Mouse (Mus musculus) forebrain, embryonic 12.5 days (tissue): ENCODE data around the gene Med13l. TPM values are rescaled to one million over a fixed set of nuclear protein-coding genes. Genes with fewer than 3 reads are reported as not detected.
A peak's percentile ranks its signal among the peaks of the same experiment; 100 is the strongest.

Experiments used
- ATAC-seq: fragments of 200-750 bp; cut with Nextera tagmentation; 2 replicates; pipeline ENCODE4 v1.8.0; 2017; ENCODE audit warnings: moderate TSS enrichment; ENCODE audit not compliant: low FRiP score
- H3K27ac ChIP-seq: fragments of 300-500 bp; sonication (generic); 2 replicates; pipeline ENCODE4 v1.5.1; 2016; ENCODE audit warnings: mild to moderate bottlenecking
- H3K27me3 ChIP-seq: fragments of 300-500 bp; sonication (generic); 2 replicates; pipeline ENCODE4 v1.6.1; 2016; ENCODE audit warnings: mild to moderate bottlenecking
- H3K36me3 ChIP-seq: fragments of 300-500 bp; sonication (generic); replicated peaks from 2 replicates; pipeline ENCODE4 v1.6.1; 2016; ENCODE audit warnings: mild to moderate bottlenecking
- H3K4me1 ChIP-seq: fragments of 300-500 bp; sonication (generic); 2 replicates; pipeline ENCODE4 v1.6.1; 2016
- H3K4me2 ChIP-seq: fragments of 300-500 bp; sonication (generic); 2 replicates; pipeline ENCODE4 v1.6.1; 2016; ENCODE audit warnings: mild to moderate bottlenecking, moderate library complexity
- H3K4me3 ChIP-seq: fragments of 300-500 bp; sonication (generic); replicated peaks from 2 replicates; pipeline ENCODE4 v1.5.1; 2016; ENCODE audit warnings: mild to moderate bottlenecking
- H3K9ac ChIP-seq: fragments of 300-500 bp; sonication (generic); 2 replicates; pipeline ENCODE4 v1.6.1; 2016; ENCODE audit warnings: mild to moderate bottlenecking
- H3K9me3 ChIP-seq: fragments of 300-500 bp; sonication (generic); 2 replicates; pipeline ENCODE4 v1.6.1; 2016
- WGBS: fragments of 180-500 bp; shearing (Covaris S2); methylation state at CpG from one replicate; pipeline ENCODE4 v1.1.7; 2016; 5-methylcytosine and 5-hydroxymethylcytosine counted together
- polyA plus RNA-seq: library from polyadenylated mRNA; unstranded; fragments of >200 nt; fragmentation: Nextera tagmentation; extraction: Ambion mirVana; gene quantifications from 2 replicates; pipeline ENCODE4 v1.2.1, GENCODE M21; 2016

Med13l gene
- 17.7 and 19.1 TPM in 2 replicates for polyA plus RNA-seq

DNA sequence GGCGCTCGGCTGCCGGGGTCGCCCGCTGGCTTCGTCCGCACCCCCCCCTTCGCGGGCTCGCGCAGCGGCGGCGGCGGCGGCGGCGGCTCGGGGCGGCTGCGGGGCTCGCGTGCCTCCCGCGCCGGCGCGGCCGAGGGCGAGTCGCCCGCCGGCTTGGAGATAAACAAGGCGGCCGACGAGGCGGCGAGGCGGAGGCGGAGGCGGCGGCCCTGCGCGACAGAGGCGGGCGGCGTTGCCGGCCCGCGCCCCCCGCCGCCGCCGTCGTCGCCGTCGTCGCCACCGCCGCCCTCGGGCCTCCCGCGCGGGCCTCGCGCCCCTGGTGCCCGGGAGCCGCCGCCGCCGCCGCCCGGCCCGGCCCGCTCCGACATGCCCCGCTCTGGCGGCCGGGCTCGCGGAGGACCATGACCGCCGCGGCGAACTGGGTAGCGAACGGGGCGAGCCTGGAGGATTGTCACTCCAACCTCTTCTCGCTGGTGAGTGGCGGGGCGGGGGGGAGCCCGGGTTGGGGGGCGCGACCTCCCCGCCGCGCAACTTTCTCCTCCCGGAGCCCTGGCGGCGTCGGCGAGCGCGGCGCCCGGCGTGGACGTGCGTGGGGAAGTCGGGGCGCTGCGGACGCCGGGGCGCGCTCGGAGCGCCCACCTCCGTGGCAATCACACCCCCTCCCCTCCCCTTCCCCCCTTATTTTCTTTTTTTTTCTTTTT is at the start of gene Med13l:
Med13l (plus strand) TSS at position 295 of the 701 bp plus-strand sequence.
- ATAC-seq = peak; percentile 24
- Histone ChIP-seq H3K9me3 (0 out of 2 replicates have a peak, but pooled peaks cover under 1% of the 10 kb centered on the region), H3K4me2 (peak within 1 kb of the TSS; percentile 83), H3K4me1 (peaks cover 38% of the 10 kb centered on the region), H3K27me3 (peaks cover 16% of the 10 kb centered on the region; the same call in 1 of the 2 replicates), H3K4me3 (peak within 1 kb of the TSS; percentile 93), H3K27ac (peak within 1 kb of the TSS; percentile 94), H3K36me3 (no peaks in the 10 kb centered on the region), H3K9ac (peak within 1 kb of the TSS; percentile 94)
- WGBS = under 1% methylated on average over 33 of the region's 120 CpGs

DNA sequence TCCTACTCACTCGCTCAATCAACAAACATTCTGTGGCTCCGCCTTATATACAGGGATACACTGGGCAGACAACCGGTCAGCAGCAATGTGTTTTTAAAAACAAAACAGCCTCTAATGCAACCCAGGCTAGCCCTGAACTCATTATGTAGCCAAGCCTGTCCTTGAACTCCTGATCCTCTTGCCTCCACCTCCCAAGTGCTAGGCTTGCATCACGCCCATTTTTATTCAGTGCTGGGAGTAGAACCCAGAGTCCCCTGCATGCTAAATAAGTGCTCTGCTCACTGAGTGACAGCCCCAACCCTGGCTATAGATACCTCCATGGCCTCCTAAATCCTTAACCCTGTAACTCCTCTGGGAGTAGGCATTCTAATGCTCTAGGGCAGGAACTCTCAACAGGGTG is 49.5 kb upstream of the Med13l start:
- Histone ChIP-seq H3K27me3 (peaks cover 39% of the 10 kb centered on the region), H3K4me2 (no peak overlapping the region), H3K36me3 (no peaks in the 10 kb centered on the region), H3K9me3 (no peaks in the 10 kb centered on the region), H3K4me1 (peaks cover 29% of the 10 kb centered on the region), H3K4me3 (no peak overlapping the region), H3K27ac (no peak overlapping the region), H3K9ac (no peak overlapping the region)
- ATAC-seq = no peak
- 78% methylated on average over 4 of the region's 4 CpGs for WGBS

DNA sequence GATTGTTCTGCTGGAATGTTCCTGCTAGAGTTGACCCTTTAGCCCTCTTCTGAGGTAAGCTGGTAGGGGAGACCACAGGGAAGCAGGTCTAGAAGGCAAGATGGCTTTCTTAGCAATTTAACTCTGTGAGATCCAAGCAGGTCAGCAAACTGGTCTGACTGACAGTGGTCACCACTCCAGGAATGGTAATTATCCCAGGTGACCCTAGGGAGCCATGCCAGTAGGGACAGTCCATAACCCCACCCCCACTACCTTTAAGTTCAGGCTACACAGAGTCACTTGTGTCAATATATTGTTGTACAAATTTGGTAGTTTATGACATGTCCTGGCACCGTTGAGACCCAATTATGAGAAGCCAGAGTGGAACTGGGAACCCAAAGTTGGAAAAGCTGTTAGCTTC is 47.5 kb upstream of the Med13l start:
- peaks cover 53% of the 10 kb centered on the region for H3K27me3 ChIP-seq
- WGBS = 65% methylated on average over 1 of the region's 1 CpGs

DNA sequence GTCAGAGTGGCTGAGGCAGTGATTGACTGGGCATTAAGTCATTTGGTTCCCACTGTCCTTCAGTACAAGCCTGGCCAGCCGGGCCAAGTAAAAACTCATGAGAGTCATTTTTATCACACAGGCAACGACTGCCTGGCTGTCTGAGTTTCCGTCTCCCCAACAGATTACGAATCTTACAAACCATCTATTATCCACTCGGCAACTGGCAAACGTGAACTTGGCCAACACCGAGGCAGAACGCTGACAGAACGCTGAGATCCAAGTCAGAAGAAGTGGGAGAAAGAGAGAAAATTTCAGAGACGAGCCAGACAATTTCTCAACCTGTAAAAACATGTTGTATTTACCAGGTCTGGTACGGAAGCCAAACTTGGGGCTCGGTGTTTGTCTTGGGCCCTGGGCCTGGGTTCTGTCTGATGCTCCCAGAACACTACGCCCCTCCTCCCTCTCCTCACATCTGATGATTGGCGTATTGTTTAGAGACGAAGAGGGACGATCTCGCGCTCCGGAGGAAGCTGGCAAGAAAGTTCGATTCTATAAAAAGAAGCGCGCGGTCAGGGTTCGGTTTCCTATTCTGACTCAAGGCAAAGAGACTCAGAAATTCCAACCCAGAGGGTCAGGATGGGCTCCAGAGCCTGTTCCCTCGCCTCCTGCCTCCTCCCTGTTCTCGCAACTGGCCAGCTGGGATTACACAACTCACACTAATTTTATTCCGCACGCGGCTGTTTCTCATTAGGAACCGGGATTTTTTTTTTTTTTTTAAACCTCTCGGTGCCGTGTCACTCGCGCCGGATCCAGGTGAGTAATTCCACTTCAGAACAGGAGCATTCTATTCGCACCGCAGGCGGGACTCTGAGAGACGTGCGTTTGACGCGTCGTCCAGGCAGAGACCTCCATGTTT is 46.6 kb upstream of the Med13l start:
- Histone ChIP-seq H3K9ac (0 out of 2 replicates have a peak overlapping the region, but pooled peaks have one; percentile 25), H3K27ac (no peak overlapping the region), H3K4me2 (peak overlapping the region; percentile 52), H3K4me1 (peaks cover 39% of the 10 kb centered on the region), H3K27me3 (peaks cover 53% of the 10 kb centered on the region), H3K4me3 (peak overlapping the region; percentile 26), H3K36me3 (no peaks in the 10 kb centered on the region), H3K9me3 (no peaks in the 10 kb centered on the region)
- ATAC-seq = no peak
- WGBS = 7% methylated on average over 43 of the region's 43 CpGs

More for the DNA sequence above, 47.5 kb upstream of the Med13l start:
- Histone ChIP-seq H3K36me3 (no peaks in the 10 kb centered on the region), H3K4me2 (no peak overlapping the region), H3K4me3 (no peak overlapping the region), H3K9me3 (no peaks in the 10 kb centered on the region), H3K9ac (no peak overlapping the region), H3K4me1 (peaks cover 39% of the 10 kb centered on the region), H3K27ac (no peak overlapping the region)
- no peak for ATAC-seq

DNA sequence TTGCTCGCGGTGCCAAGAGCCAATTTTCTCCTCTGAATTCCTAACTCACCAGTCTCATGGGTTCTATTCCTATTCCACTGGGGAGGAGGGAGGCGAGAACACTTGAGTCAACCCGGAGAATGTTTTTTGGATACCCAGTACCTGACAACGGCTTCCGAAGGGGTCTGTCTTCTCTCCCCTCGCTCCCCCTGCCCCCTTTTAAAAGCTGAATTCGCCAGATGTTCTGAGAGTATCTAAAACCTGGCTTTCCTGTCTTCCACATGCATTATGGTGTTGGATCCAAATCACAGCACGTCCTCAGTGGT is 46.0 kb upstream of the Med13l start:
- Histone ChIP-seq H3K9me3 (no peaks in the 10 kb centered on the region), H3K27ac (no peak overlapping the region), H3K4me1 (peaks cover 39% of the 10 kb centered on the region), H3K9ac (no peak overlapping the region), H3K4me3 (peak overlapping the region; percentile 26), H3K27me3 (peaks cover 53% of the 10 kb centered on the region), H3K4me2 (peak overlapping the region; percentile 52), H3K36me3 (no peaks in the 10 kb centered on the region)
- 18% methylated on average over 9 of the region's 9 CpGs for WGBS
- ATAC-seq = no peak

DNA sequence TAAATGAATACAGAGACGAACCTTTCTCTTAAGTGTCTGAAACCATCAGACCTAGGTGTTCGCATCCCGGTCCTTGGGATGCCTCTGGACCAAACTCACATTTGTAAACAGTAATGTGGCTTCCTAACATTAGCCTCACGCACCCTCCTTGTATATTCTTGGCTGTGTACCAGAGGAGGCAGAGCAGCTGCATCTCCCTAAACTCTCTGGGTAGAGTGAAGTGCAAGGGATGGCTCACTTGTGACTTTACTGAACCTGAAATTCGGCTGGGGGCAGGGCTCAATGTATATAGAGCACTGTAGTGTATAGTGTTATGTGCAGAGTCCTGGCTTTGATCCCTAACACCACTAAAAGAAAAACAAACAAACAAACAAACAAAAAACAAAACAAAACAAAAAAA is 45.6 kb upstream of the Med13l start:
- ATAC-seq = no peak

DNA sequence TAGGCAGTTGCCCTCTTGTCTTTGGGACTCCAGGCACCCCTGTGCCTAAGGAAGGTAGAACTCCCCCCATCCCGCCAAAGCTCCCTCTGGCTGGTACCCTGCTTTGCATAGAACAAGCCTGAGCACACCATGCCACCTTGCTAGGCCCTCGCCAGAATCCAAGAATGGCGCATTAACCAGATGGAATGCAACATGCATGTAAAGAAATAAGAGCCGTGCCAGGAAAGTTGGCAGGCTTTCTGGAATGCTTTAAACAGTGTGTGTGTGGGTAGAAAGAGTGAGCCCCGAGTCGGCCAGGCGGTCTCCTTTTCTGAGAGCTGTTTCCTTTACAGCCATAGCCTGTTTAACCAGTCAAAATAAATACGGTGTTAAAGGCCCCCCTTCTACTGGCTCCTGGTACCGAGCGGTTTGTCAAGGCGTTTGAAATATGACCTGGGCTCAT is 45.2 kb upstream of the Med13l start:
- H3K9ac ChIP-seq = no peak overlapping the region
- H3K4me3 ChIP-seq = no peak overlapping the region
- H3K36me3 ChIP-seq = no peaks in the 10 kb centered on the region
- H3K27me3 ChIP-seq = peaks cover 56% of the 10 kb centered on the region
- H3K9me3 ChIP-seq = no peaks in the 10 kb centered on the region
- H3K4me1 ChIP-seq = peaks cover 40% of the 10 kb centered on the region
- peak overlapping the region; percentile 50; the same call in 1 of the 2 replicates for H3K27ac ChIP-seq
- peak overlapping the region; percentile 13 for H3K4me2 ChIP-seq
- 17% methylated on average over 11 of the region's 11 CpGs for WGBS
- 0 out of 2 replicates have a peak, but pooled peaks have one; percentile 53 for ATAC-seq

More for the DNA sequence above, 45.6 kb upstream of the Med13l start:
- Histone ChIP-seq H3K36me3 (no peaks in the 10 kb centered on the region), H3K9me3 (no peaks in the 10 kb centered on the region), H3K4me1 (peaks cover 39% of the 10 kb centered on the region), H3K4me2 (peak overlapping the region; percentile 52), H3K9ac (no peak overlapping the region), H3K4me3 (no peak overlapping the region; the same call in 1 of the 2 replicates), H3K27me3 (peaks cover 56% of the 10 kb centered on the region), H3K27ac (no peak overlapping the region; the same call in 1 of the 2 replicates)
- WGBS = 46% methylated on average over 5 of the region's 5 CpGs

DNA sequence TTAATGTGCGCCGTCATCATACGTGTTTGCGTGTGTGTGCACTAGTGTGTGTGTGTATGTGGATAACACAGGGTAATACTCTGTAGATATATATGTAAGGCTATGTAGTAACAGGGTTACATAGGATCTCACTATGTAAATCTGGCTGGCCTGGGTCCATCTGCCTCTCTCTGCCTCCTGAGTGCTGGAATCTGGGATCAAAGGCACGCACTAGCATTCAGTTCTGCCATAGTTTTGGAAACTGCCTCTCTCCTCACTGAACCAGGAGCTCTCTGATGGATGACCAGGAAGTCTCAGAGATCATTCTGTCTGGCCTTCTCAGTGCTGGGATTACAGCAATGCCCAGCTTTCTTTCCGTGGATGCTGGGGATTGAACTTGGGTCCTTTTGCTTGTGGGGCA is 44.4 kb upstream of the Med13l start:
- Histone ChIP-seq H3K4me2 (0 out of 2 replicates have a peak overlapping the region, but pooled peaks have one; percentile 13), H3K4me1 (peaks cover 44% of the 10 kb centered on the region), H3K9me3 (no peaks in the 10 kb centered on the region), H3K4me3 (no peak overlapping the region), H3K27me3 (peaks cover 56% of the 10 kb centered on the region), H3K9ac (no peak overlapping the region), H3K27ac (no peak overlapping the region), H3K36me3 (no peaks in the 10 kb centered on the region)
- WGBS = 84% methylated on average over 6 of the region's 6 CpGs
- ATAC-seq = no peak

DNA sequence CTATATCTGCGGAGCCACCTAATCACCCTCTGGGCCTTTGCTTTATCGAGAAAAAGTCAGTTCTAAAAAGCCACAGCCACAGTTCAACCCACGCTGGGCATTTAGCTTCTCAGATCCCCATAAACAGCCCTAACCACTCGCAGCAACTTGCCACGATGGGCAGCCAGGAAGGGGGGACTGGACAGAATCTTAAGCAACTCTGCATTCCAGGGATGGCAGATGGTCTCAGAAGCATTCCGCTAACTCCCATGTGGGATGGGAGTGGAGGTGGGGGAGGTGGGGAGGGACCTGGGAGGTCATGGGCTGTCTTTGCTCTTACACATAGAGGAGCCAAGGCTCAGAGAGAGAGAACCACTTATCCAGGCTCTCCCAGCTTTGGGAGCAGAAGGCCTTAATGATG is 44.0 kb upstream of the Med13l start:
- Histone ChIP-seq H3K27ac (no peak overlapping the region), H3K4me1 (peaks cover 44% of the 10 kb centered on the region), H3K4me2 (no peak overlapping the region), H3K4me3 (no peak overlapping the region), H3K36me3 (no peaks in the 10 kb centered on the region), H3K9me3 (no peaks in the 10 kb centered on the region), H3K27me3 (peaks cover 55% of the 10 kb centered on the region), H3K9ac (no peak overlapping the region)
- 62% methylated on average over 6 of the region's 6 CpGs for WGBS
- ATAC-seq = no peak

DNA sequence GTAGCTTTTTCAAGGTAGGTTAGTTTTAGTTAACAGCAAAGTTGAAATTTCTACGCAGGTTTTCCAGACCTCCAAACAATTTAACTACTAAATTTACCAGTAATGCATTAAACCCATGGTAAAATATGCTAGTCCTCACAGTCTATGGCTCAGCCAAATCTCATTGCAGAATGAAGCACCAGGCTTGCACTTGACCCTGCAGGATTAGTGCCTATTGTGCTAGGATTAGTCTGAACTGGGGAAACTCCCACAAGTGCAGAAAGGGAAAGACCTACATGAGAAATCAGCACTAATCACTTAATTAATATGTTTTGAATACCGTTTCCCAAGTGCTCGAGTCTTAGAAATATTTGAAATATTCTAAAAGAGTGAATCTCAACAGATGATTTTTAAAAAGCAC is 40.0 kb upstream of the Med13l start:
- Histone ChIP-seq H3K9ac (no peak overlapping the region), H3K9me3 (no peaks in the 10 kb centered on the region), H3K4me3 (no peak overlapping the region), H3K27ac (no peak overlapping the region), H3K4me2 (no peak overlapping the region), H3K4me1 (peaks cover 20% of the 10 kb centered on the region), H3K36me3 (no peaks in the 10 kb centered on the region), H3K27me3 (peaks cover 25% of the 10 kb centered on the region)
- 28% methylated on average over 3 of the region's 3 CpGs for WGBS
- no peak for ATAC-seq

DNA sequence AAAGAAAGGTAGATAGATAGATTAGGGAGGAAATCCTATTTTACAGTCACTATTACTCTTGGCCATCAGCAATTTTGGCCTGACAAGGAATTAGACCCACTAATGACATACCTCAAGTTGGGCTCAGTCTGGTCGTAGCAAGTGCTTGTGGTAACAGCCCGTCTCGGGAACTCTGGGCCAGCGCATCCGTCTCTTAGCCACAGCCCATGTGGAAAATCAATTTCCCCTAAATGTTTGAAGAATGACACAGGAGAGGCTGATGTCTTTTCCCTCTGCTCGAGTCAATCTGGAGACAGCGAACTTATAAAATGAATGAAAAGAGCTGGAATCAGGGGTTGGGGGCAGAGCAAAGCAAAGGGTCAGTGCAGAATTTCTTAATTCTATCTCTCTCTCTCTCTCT is 36.1 kb upstream of the Med13l start:
- Histone ChIP-seq H3K9me3 (no peaks in the 10 kb centered on the region), H3K4me2 (no peak overlapping the region), H3K27me3 (peaks cover 6% of the 10 kb centered on the region; the same call in 1 of the 2 replicates), H3K36me3 (no peaks in the 10 kb centered on the region), H3K27ac (no peak overlapping the region), H3K4me1 (peaks cover 16% of the 10 kb centered on the region), H3K4me3 (no peak overlapping the region), H3K9ac (no peak overlapping the region)
- no peak for ATAC-seq
- 88% methylated on average over 7 of the region's 7 CpGs for WGBS

DNA sequence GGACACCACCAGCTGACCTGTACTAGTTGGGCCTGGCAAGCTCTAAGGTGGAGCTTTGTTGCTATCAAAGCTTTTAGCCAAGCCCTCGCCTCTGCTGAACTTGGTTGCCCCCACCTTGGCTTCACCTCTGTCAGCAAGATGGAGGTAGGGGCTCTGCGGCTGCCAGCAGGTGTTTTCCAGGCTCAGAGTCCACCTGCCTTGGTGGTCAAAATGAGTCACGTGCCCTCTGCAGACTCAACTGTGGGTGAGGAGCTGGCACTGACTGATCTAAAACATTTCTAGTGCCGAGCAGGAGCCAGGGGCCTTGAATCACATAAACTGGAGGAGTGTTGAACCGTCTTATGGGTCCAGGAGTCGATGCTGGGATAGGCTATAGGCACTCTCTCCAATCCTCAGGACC is 34.8 kb upstream of the Med13l start:
- Histone ChIP-seq H3K4me2 (no peak overlapping the region), H3K27me3 (peaks cover 3% of the 10 kb centered on the region; the same call in 1 of the 2 replicates), H3K36me3 (no peaks in the 10 kb centered on the region), H3K4me1 (peaks cover 15% of the 10 kb centered on the region), H3K9ac (no peak overlapping the region), H3K9me3 (no peaks in the 10 kb centered on the region), H3K27ac (no peak overlapping the region), H3K4me3 (no peak overlapping the region)
- no peak for ATAC-seq
- WGBS = 90% methylated on average over 6 of the region's 6 CpGs
